Mouse (Mus musculus) thymus, adult 2 months (tissue): ENCODE results near the gene Clec12a. TPM values are rescaled to one million over a fixed set of nuclear protein-coding genes. Genes with fewer than 3 reads are reported as not detected.

Experiments used
- DNase-seq: peaks from one replicate; pipeline ENCODE4 v3.0.0; 2021
- H3K27ac ChIP-seq: fragments of 200-500 bp; 2 replicates; pipeline ENCODE4 v1.5.1; 2012; ENCODE audit warnings: low read length, control low read depth; ENCODE audit not compliant: control insufficient read depth, insufficient read depth
- H3K27me3 ChIP-seq: fragments of 200-500 bp; 2 replicates; pipeline ENCODE4 v1.6.1; 2012; ENCODE audit warnings: mild to moderate bottlenecking, low read length, moderate library complexity, mixed read lengths; ENCODE audit not compliant: control insufficient read depth, insufficient read depth
- H3K36me3 ChIP-seq: fragments of 200-500 bp; 2 replicates; pipeline ENCODE4 v1.6.1; 2012; ENCODE audit warnings: mild to moderate bottlenecking, low read length, moderate library complexity; ENCODE audit not compliant: control insufficient read depth, insufficient read depth
- H3K4me1 ChIP-seq: fragments of 200-500 bp; replicated peaks from 2 replicates; pipeline ENCODE4 v1.6.1; 2012; ENCODE audit warnings: low read length; ENCODE audit not compliant: control insufficient read depth, insufficient read depth
- H3K4me3 ChIP-seq: fragments of 200-500 bp; 2 replicates; pipeline ENCODE4 v1.5.1; 2012; ENCODE audit warnings: mild to moderate bottlenecking, low read length, control low read depth, moderate library complexity; ENCODE audit not compliant: control insufficient read depth, insufficient read depth
- CTCF ChIP-seq: fragments of 200-500 bp; IDR thresholded peaks from 2 replicates; pipeline ENCODE4 v1.5.1; 2012; ENCODE audit warnings: mild to moderate bottlenecking, control low read depth, low read length, moderate library complexity, borderline replicate concordance; ENCODE audit not compliant: control insufficient read depth, poor library complexity, insufficient read depth; ENCODE audit errors: extremely low read depth
- POLR2A ChIP-seq: fragments of 200-500 bp; IDR thresholded peaks from 2 replicates; pipeline ENCODE4 v1.6.1; 2012; ENCODE audit warnings: mild to moderate bottlenecking, low read length, control low read depth, moderate library complexity; ENCODE audit not compliant: control insufficient read depth, poor library complexity, insufficient read depth; ENCODE audit errors: extremely low read depth
- WGBS: fragments of 180-500 bp; shearing (Covaris S2); methylation state at CpG from one replicate; pipeline ENCODE4 v1.1.7; 2018; 5-methylcytosine and 5-hydroxymethylcytosine counted together
- polyA plus RNA-seq: library from polyadenylated mRNA; depleted of rRNA; stranded (reverse); fragments of >200 nt; gene quantifications from 2 replicates; pipeline ENCODE4 v1.2.3, GENCODE M21; 2012

Clec12a gene
- polyA plus RNA-seq, 1 experiment = 3.6 TPM

DNA sequence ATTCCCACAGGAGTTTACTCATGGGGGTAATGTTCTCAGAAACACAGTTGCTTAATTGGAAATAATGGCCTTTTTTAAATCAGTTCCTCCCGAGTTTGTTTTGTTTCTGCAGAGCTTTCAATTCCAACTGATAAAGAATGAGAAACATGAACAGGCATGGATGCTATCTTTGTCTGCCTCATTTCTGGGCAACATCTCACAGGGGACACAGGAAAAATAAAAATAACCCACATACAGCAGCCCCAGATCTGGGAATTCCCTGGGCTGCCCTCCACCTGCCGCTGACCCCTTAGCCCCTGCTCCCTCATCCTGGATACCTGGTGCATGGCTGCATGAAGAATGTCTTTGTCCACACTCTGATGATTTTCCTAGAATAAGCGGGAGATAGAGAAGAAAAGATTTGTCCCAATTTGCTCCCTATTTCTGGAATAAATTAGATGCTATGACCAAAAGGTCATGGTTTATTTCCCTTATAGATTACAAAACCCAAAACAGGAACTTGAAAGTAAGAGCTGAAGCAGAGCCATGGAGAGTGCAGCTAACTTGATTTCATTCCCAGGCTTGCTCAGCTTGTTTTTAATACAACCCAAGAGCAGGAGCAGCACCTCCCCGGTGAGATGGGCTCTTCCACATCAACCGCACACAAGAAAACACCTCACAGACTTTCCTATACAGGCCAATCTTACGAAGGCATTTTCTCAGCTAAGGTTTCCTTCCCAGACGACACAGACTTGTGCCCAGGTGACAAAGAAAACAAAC, 27.1 kb downstream of the Clec12a start:
- no peak for TF ChIP-seq POLR2A
- no peak for TF ChIP-seq CTCF
- no peak for DNase-seq
- Histone ChIP-seq H3K36me3 (no peaks in the 10 kb centered on the region), H3K4me1 (no peaks in the 10 kb centered on the region), H3K27me3 (no peaks in the 10 kb centered on the region), H3K4me3 (no peak overlapping the region), H3K27ac (no peak overlapping the region)
- 75% methylated on average over 7 of the region's 7 CpGs for WGBS

DNA sequence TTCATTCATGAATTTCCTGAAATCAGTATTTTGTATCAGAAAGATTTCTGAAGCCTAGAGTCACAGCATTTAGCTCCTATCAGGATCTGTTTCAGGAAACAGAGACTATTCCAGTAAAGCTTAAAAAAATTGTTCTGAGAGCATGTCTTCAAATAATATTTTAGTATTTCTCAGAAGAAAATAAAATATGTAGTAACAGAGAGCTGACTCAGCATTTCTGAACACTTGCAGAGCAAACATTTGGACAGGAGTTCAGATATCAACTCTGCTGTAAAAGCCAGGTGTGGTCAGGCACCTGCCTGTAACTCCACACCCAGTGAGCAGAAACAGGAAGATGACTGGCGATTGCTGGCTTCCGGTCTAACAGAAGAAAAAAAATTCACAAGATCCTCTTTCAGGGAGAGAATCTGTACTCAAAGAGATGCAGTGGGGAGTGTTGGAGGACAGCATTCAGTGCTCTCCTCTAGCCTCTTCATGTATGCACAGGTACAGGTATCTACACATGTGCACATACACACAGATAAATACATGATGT, 32.5 kb downstream of the Clec12a start:
- TF ChIP-seq CTCF (no peak), POLR2A (no peak)
- Histone ChIP-seq H3K27me3 (no peaks in the 10 kb centered on the region), H3K36me3 (no peaks in the 10 kb centered on the region), H3K27ac (no peak overlapping the region), H3K4me1 (no peaks in the 10 kb centered on the region; the same call in 1 of the 2 replicates), H3K4me3 (no peak overlapping the region)
- 3% methylated on average over 2 of the region's 2 CpGs for WGBS
- DNase-seq = no peak

DNA sequence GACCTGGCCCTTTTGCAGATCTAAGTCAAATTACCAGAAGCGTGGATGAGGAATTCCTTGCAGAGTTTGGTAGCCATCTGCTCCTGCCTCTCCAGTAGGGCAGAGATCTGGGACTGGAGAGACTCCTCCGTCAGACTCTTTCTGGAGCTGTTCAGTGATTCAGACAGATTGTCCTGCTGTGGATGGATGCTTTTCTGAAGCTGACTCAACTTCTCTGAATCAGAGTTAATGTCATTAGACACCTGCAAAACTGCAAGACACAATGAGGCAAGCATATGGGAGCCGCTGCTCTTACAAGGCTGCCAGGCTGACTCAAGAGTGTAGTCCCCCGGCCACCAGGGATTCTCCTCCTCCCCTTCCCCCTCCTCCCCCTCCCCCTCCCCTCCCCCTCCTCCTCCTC, 38.0 kb downstream of the Clec12a start:
- H3K27me3 ChIP-seq = no peaks in the 10 kb centered on the region
- H3K4me1 ChIP-seq = no peaks in the 10 kb centered on the region
- no peak for DNase-seq
- 88% methylated on average over 4 of the region's 4 CpGs for WGBS
- H3K36me3 ChIP-seq = no peaks in the 10 kb centered on the region
- no peak overlapping the region for H3K4me3 ChIP-seq
- TF ChIP-seq POLR2A (no peak), CTCF (no peak)
- H3K27ac ChIP-seq = no peak overlapping the region

DNA sequence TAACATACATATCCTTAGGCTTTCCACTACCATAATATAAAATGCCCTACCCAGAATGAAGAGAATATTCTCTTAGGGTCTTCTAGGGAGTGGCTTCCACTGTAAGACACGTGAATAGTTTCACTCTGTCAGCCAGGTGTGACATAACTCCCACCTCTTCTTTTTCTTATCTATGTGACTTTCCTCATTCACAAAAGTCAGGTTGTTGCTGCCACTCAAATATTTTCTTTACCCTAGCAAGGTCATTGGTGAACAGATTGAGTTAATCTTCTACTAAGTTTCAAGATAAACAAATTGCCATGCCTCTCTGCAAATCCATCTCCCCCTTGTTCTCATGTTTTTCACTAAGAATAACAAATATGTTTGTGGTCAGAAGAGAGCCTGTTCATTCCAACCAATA, 39.2 kb downstream of the Clec12a start:
- H3K4me1 ChIP-seq = no peaks in the 10 kb centered on the region
- H3K27me3 ChIP-seq = no peaks in the 10 kb centered on the region
- no peak for DNase-seq
- 87% methylated on average over 1 of the region's 1 CpGs for WGBS
- H3K4me3 ChIP-seq = no peak overlapping the region
- no peak overlapping the region for H3K27ac ChIP-seq
- no peaks in the 10 kb centered on the region for H3K36me3 ChIP-seq
- TF ChIP-seq CTCF (no peak), POLR2A (no peak)

DNA sequence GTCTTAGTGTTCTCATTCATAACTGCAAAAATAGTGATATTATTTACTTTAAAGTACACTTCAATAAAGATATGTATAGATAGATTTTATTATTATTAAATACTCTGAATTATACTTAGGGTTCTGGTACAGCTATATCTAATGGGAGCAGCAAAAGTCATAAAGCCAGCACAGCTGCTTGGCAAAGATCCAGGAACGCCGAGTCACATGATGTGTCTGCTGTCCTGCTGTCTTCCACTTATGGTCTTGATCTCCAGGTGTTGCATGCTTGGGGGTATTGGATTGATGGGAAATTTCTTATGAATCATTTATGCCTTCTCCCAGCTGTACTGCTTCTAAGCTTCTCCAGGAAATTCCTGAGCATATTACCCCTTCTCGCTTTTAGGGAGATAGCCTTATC, 41.0 kb downstream of the Clec12a start:
- TF ChIP-seq CTCF = no peak
- TF ChIP-seq POLR2A = no peak
- 77% methylated on average over 3 of the region's 3 CpGs for WGBS
- no peaks in the 10 kb centered on the region for H3K36me3 ChIP-seq
- no peak overlapping the region for H3K27ac ChIP-seq
- no peaks in the 10 kb centered on the region for H3K27me3 ChIP-seq
- no peak overlapping the region for H3K4me3 ChIP-seq
- DNase-seq = no peak
- H3K4me1 ChIP-seq = no peaks in the 10 kb centered on the region

DNA sequence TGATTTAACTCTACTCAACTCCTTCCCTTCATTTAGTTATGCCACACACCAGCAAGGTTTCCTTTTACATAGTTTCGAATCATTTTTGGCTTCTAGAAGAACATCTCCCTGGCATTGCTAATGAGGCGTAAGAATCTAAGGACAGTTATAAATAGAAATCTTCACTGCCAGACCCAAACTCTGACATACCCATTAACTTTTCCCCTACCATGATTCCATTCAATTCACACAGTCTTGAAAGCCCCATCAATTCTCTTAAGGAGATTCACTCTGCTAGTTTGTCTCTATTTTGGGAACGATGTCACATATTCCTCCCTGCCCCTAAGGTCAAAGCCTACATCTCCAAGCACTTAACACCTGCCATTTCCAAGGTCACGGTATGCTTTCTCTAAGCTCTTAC, 42.5 kb downstream of the Clec12a start:
- DNase-seq = no peak
- no peaks in the 10 kb centered on the region for H3K36me3 ChIP-seq
- H3K27me3 ChIP-seq = no peaks in the 10 kb centered on the region
- no peaks in the 10 kb centered on the region for H3K4me1 ChIP-seq
- TF ChIP-seq CTCF = no peak
- TF ChIP-seq POLR2A = no peak
- H3K4me3 ChIP-seq = no peak overlapping the region
- WGBS = 96% methylated on average over 4 of the region's 4 CpGs
- H3K27ac ChIP-seq = no peak overlapping the region

DNA sequence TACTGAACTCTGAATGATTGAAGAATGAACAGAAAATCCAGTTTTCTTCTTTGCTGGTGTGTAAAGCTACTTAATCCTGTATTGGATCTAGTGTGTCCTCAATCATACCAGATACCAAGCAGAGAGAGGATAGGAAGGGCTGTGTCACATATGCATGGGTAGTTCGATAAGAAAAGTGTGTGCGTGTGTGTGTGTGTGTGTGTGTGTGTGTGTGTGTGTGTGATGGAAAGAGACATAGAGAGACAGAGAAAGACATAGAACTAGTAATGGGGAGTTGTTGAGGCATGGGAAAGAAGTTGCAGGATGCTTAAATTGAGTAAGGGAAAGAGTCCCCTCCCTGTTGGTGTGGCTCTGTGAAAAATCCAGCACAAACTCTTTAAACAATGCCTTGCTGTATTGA, 43.3 kb downstream of the Clec12a start, which contains the start of gene Clec12b:
TSS of gene Clec12b (minus strand) at position 101 of the 400 bp plus-strand sequence.
- H3K27ac ChIP-seq = no peak within 1 kb of the TSS
- no peak for DNase-seq
- WGBS = 88% methylated on average over 2 of the region's 2 CpGs
- no peak within 1 kb of the TSS for H3K4me3 ChIP-seq
- H3K36me3 ChIP-seq = no peaks in the 10 kb centered on the region
- H3K4me1 ChIP-seq = no peaks in the 10 kb centered on the region
- no peaks in the 10 kb centered on the region for H3K27me3 ChIP-seq
- TF ChIP-seq POLR2A = no peak
- TF ChIP-seq CTCF = no peak
